Mouse (Mus musculus) brain, embryonic 14.5 days (tissue): ENCODE measurements at regions not wholly inside any gene's neighbourhood (a gene's known extent, or its start where the extent isn't known, plus 50 kb on each side); places are given as distances from the start of the nearest gene placed in this dataset.

Source experiments
- CTCF ChIP-seq: fragments of 200-500 bp; IDR thresholded peaks from 2 replicates; pipeline ENCODE4 v1.5.1; 2012; ENCODE audit warnings: inconsistent platforms, mild to moderate bottlenecking, moderate library complexity, borderline replicate concordance; ENCODE audit not compliant: insufficient read depth, insufficient read length; ENCODE audit errors: extremely low read depth
- POLR2A ChIP-seq: fragments of 200-500 bp; IDR thresholded peaks from 2 replicates; pipeline ENCODE4 v1.6.1; 2012; ENCODE audit warnings: mild to moderate bottlenecking, inconsistent platforms, borderline replicate concordance; ENCODE audit not compliant: poor library complexity, insufficient read depth, insufficient read length, severe bottlenecking; ENCODE audit errors: extremely low read depth

GRCm38 (mm10) chr3:128921428-128921827 lies 278.2 kb upstream of the Pitx2 start:
- TF ChIP-seq CTCF (no peak), POLR2A (no peak)
